Mouse (Mus musculus) testis, adult 2 months (tissue): ENCODE results near the gene Gpr157.

Source experiments
- CTCF ChIP-seq: fragments of 200-500 bp; IDR thresholded peaks from 2 replicates; pipeline ENCODE4 v1.5.1; 2012; ENCODE audit warnings: low read depth, mild to moderate bottlenecking, inconsistent platforms, low read length, moderate library complexity; ENCODE audit not compliant: control insufficient read depth, insufficient read depth, insufficient replicate concordance
- POLR2A ChIP-seq: fragments of 200-500 bp; IDR thresholded peaks from 2 replicates; pipeline ENCODE4 v1.6.1; 2012; ENCODE audit warnings: low read depth, mild to moderate bottlenecking, inconsistent platforms, low read length, moderate library complexity; ENCODE audit not compliant: control insufficient read depth

- TF ChIP-seq POLR2A, result no peak
- TF ChIP-seq CTCF, result no peak
Observed at GRCm38 (mm10) chr4:150106637-150107036, 19.5 kb downstream of the Gpr157 start.
